ENCODE assay signal across 10 mouse cellular contexts in genomic region chr9:49537814-49538213, GRCm38 (mm10). TPM values are rescaled to one million over a fixed set of nuclear protein-coding genes. Genes with fewer than 3 reads are reported as not detected.
A peak's percentile ranks its signal among the peaks of the same experiment; 100 is the strongest.
DNase-seq lines count a peak whose midpoint lies in the region; TF ChIP-seq lines count a peak whose summit lies in the region.
"Had no signal": no experiment of that assay in that cellular context is flagged by ENCODE, and none has a peak within 500 bp of the region (broad histone marks: within the 10 kb centered on the region; RNA-seq: fewer than 3 reads in every experiment).

No protein-coding gene starts in this region.

- peak; percentile 30 for DNase-seq in layer of hippocampus, adult 11-12 months (ENCODE audit: low spot score)
- no peak for DNase-seq in layer of hippocampus, postnatal 25 days (ENCODE audit: extremely low spot score in 1 of 2, low spot score in 1 of 2)
- DNase-seq in adrenal gland, adult 8-10 months, result peak; percentile 4
- DNase-seq in heart, postnatal 36 days, result peak; percentile 14 to 26
- DNase-seq in ovary, postnatal 36 days (ENCODE audit: low spot score), result no peak
- DNase-seq in neural tube, embryonic 10.5 days (ENCODE audit: extremely low spot score, low spot score), result no peak
- no peak for DNase-seq in thymus, postnatal 4 days
- DNase-seq: cerebellum, adult 11 months had no signal

- H3K36me3 ChIP-seq in C2C12 (ENCODE audit: control insufficient read depth, insufficient read depth), result peaks cover 6% of the 10 kb centered on the region
- H3K36me3 ChIP-seq: lung, embryonic 15.5 days had no signal

- TF ChIP-seq CTCF in C2C12 (IDR thresholded peaks at IDR 0.05; ENCODE audit: control insufficient read depth, insufficient read depth, insufficient read length), result no peak

- no peaks in the 10 kb centered on the region for H3K79me2 ChIP-seq in C2C12 (ENCODE audit: control insufficient read depth, insufficient read depth)

- no peak overlapping the region for H3K4me3 ChIP-seq in C2C12 (ENCODE audit: insufficient read depth, poor library complexity, severe bottlenecking)
- H3K4me3 ChIP-seq: lung, embryonic 15.5 days had no signal

- H3K79me3 ChIP-seq in C2C12 (ENCODE audit: low read depth), result no peaks in the 10 kb centered on the region

- no peaks in the 10 kb centered on the region for H3K27me3 ChIP-seq in C2C12 (ENCODE audit: control insufficient read depth, insufficient read depth, insufficient read length)
- H3K27me3 ChIP-seq: lung, embryonic 15.5 days had no signal

- intact Hi-C loops in heart, postnatal 36 days (cut with DNase I), result no loop called here

- H3ac ChIP-seq in C2C12 (ENCODE audit: control insufficient read depth, insufficient read length, low read depth), result no peak overlapping the region

TF ChIP-seq in C2C12, 6 proteins besides CTCF, POLR2A, EP300 and RAD21:
- TF ChIP-seq MAX (IDR thresholded peaks at IDR 0.05) (peak; percentile 30), FOSL1 (IDR thresholded peaks at IDR 0.05; ENCODE audit: insufficient read depth, low read length, poor library complexity, severe bottlenecking) (no peak), MYOG (IDR thresholded peaks at IDR 0.05; ENCODE audit: control insufficient read depth, extremely low read depth, insufficient read length) (no peak), USF1 (IDR thresholded peaks at IDR 0.05; ENCODE audit: low read depth) (no peak), MYOD1 (IDR thresholded peaks at IDR 0.05; ENCODE audit: control insufficient read depth, insufficient read length, low read depth) (peak; percentile 99), CEBPB (IDR thresholded peaks at IDR 0.05; ENCODE audit: low read depth) (no peak)

RNA-seq across cellular contexts. Expression of gene Ttc12, which starts 51.8 kb away (rescaled TPM):
- total RNA-seq in layer of hippocampus, postnatal 25 days (2021), result 1 to 10 TPM; 1.4 to 1.8 TPM
- 2.4 TPM for polyA plus RNA-seq in C2C12 (2012; fragmentation: generic; extraction: Trizol)
- total RNA-seq in adrenal gland, adult 8-10 months (2022), result 10 to 100 TPM in 3 of 4 experiments, 1 to 10 TPM in 1; 9.7 to 17.5 (median 14.1) TPM
- 10 to 100 TPM in 1 of 2 experiments, 1 to 10 TPM in 1; 9.9 to 12.3 TPM for total RNA-seq in heart, postnatal 36 days (2021)

Comparison
In these comparisons a context has a peak if more than half of its experiments do, and no peak if none do; other contexts are left out.
1. DNase-seq: peak in layer of hippocampus, adult 11-12 months (single experiment), adrenal gland, adult 8-10 months (single experiment) and heart, postnatal 36 days (2 of 2); none in layer of hippocampus, postnatal 25 days (0 of 2), ovary, postnatal 36 days (single experiment), neural tube, embryonic 10.5 days (single experiment) and thymus, postnatal 4 days (single experiment).